Mouse (Mus musculus) liver, adult 2 months (tissue): ENCODE measurements around the gene Gm42742.

Source experiments
- CTCF ChIP-seq: fragments of 200-500 bp; IDR thresholded peaks from 2 replicates; pipeline ENCODE4 v1.5.1; 2011; ENCODE audit warnings: low read depth, low read length, control low read depth
- POLR2A ChIP-seq: fragments of 200-500 bp; IDR thresholded peaks from 2 replicates; pipeline ENCODE4 v1.6.1; 2011; ENCODE audit warnings: low read length, control low read depth; ENCODE audit not compliant: insufficient read depth; ENCODE audit errors: extremely low read depth

GRCm38 (mm10) chr7:127030172-127030571, 9.3 kb upstream of the Gm42742 start:
- TF ChIP-seq CTCF = no peak
- TF ChIP-seq POLR2A = no peak
